Mouse (Mus musculus): Measurements from ENCODE around the gene Gm21854. TPM values are rescaled to one million over a fixed set of nuclear protein-coding genes. Genes with fewer than 3 reads are reported as not detected.

Gm21854 gene
- not detected in 2 replicates for polyA plus RNA-seq (2012; rRNA removed; ENCODE audit: low replicate concordance)

GRCm38 (mm10) chrY:5656686-5657085, at the start of gene Gm21854:
Gene Gm21854, plus strand, starts transcription at chrY:5656986.

Other genes starting within 250 kb of the Gm21854 start
- not detected in 2 replicates for gene Gm20914, start 69.0 kb downstream of the Gm21854 start, polyA plus RNA-seq (2012; rRNA removed; ENCODE audit: low replicate concordance)
- not detected in 2 replicates for gene Gm28171, start 136.4 kb downstream of the Gm21854 start, polyA plus RNA-seq (2012; rRNA removed; ENCODE audit: low replicate concordance)

All from duodenum, adult 2 months (tissue).